Mouse (Mus musculus): ENCODE measurements at regions not wholly inside any gene's neighbourhood (a gene's known extent, or its start where the extent isn't known, plus 50 kb on each side); places are given as distances from the start of the nearest gene placed in this dataset.

DNA sequence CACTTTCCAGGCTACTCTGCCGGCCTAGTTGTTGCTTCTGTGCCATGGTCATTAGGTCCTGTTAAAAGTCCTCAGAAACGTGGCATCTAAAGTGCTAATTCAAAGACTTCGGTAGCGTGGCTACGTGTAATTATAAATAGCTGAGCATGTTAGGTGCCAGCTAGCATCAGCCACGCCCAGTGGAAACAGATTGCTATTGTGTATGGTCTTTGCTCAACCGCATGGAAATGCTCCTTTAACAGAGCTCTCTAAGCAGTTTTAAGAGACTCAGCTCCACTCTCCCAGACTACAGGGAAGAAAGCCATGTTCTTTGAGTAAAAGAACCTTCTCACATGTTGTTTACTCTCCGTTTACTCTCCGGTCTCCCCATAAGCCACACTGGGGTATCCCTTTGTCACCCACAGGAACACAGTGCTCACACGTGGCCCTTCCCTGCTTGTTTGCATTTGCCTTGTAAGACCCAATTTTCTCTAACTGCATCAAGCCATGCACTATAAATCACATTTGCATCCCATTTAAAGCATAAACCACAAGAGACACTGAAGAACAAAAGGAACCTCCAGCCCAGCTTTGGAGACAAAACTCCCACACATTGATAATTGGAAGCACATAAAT is 311.7 kb downstream of the Fgf10 start:
- DNase-seq (ENCODE audit: low spot score): no peak
- no peak overlapping the region for H3K27ac ChIP-seq (ENCODE audit: low read depth)
- WGBS: 75% methylated on average over 10 of the region's 10 CpGs

DNA sequence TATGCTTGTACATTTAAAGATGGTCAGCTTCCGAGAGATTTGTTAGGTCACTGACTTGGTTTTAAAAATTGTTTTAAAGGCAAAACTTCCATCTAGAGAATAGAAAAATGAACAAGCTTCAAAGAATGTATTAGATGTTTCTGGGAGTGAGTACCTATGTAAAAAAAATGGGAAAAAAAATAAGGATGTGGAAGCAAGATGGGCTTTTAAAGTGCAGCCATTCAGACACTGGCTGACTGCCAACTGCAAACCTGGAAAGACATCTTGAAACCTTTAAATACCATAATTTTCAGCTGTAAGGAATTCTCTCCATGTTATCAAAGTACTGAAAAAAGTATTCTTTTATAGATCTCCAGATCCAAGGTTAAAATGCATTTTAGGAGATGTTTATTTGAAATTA is 315.7 kb downstream of the Fgf10 start:
- no peaks in the 10 kb centered on the region for H3K4me1 ChIP-seq (ENCODE audit: control insufficient read depth, insufficient read depth)
- no peak for ATAC-seq (ENCODE audit: insufficient read depth, low read depth)
- WGBS: 85% methylated on average over 1 of the region's 1 CpGs
- no peak for DNase-seq (ENCODE audit: low spot score)
- H3K4me3 ChIP-seq (ENCODE audit: low read depth, low read length): no peak overlapping the region
- no peak overlapping the region for H3K9ac ChIP-seq (replicated peaks; ENCODE audit: low read depth, low read length)
- H3K4me2 ChIP-seq (ENCODE audit: low read depth, low read length): no peak overlapping the region
- H3K9me3 ChIP-seq (replicated peaks; ENCODE audit: control insufficient read depth, low read length): no peaks in the 10 kb centered on the region
- H3K27me3 ChIP-seq (ENCODE audit: control insufficient read depth, insufficient read depth, low read length): no peaks in the 10 kb centered on the region
- H3K27ac ChIP-seq (ENCODE audit: low read depth): no peak overlapping the region
- H3K36me3 ChIP-seq (replicated peaks; ENCODE audit: control insufficient read depth, insufficient read depth, low read length): no peaks in the 10 kb centered on the region
- TF ChIP-seq EP300 (IDR thresholded peaks at IDR 0.05; ENCODE audit: low read depth) (no peak), CTCF (IDR thresholded peaks at IDR 0.05; ENCODE audit: low read depth) (no peak)

More for the DNA sequence above, 311.7 kb downstream of the Fgf10 start:
- TF ChIP-seq EP300 (IDR thresholded peaks at IDR 0.05; ENCODE audit: low read depth): no peak
- no peak for TF ChIP-seq CTCF (IDR thresholded peaks at IDR 0.05; ENCODE audit: low read depth)
- Histone ChIP-seq H3K4me3 (ENCODE audit: low read depth, low read length) (no peak overlapping the region), H3K4me2 (ENCODE audit: low read depth, low read length) (no peak overlapping the region), H3K4me1 (ENCODE audit: control insufficient read depth, insufficient read depth) (no peaks in the 10 kb centered on the region), H3K9me3 (replicated peaks; ENCODE audit: control insufficient read depth, low read length) (no peaks in the 10 kb centered on the region), H3K9ac (replicated peaks; ENCODE audit: low read depth, low read length) (no peak overlapping the region), H3K27me3 (ENCODE audit: control insufficient read depth, insufficient read depth, low read length) (no peaks in the 10 kb centered on the region), H3K36me3 (replicated peaks; ENCODE audit: control insufficient read depth, insufficient read depth, low read length) (no peaks in the 10 kb centered on the region)
- ATAC-seq (ENCODE audit: insufficient read depth, low read depth): no peak

DNA sequence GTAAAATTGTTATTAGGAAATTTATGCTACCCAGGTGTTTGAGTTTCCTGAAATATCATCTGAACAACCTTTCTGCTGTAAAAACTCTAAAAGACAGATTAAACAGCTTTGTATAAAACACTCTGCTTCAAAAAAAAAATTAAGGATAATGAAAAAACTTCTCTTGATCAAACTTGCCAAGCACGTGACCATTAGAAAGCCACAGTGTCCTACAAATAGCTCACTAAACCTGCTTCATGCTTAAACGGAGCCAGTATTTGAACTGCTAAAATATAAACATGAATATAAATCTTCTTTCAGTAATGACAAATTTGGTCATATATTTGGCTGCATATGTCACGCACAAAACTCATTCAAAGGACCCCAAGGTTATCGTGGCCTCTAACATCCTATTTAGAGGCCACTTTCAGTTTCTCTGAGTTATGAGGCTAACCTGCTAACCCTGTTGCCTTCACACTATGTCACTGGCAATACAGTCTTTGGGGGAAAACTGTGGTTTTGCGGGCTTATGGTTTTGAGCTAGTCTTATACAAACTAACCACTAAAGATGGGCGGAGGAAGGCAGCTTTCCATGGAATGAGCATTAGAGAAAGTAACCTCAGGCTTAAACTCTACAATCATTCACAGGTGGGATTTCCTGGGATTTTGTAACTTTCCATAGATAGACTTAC is 355.8 kb downstream of the Fgf10 start:
- no peak for DNase-seq (ENCODE audit: low spot score)

DNA sequence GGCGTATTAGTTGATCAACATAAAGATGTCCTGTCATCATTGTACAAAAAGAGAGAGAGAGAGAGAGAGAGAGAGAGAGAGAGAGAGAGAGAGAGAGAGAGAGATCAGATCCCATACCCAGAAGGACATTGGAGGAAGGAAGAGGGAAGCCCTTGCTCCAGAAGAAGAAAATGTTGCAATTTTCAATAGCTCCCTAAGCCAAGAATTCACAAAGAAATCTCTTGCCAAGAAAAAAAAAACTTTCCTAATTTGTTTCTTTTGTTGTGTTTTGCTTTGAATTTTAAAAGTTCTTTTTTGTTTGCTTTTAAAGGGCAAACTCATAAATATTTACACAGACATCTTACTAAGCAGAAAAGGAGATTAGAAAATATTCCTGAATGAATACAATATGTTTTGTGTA is 370.0 kb downstream of the Fgf10 start:
- H3K4me2 ChIP-seq (ENCODE audit: low read depth, low read length): no peak overlapping the region
- no peak for DNase-seq (ENCODE audit: low spot score)
- no peaks in the 10 kb centered on the region for H3K4me1 ChIP-seq (ENCODE audit: control insufficient read depth, insufficient read depth)
- H3K36me3 ChIP-seq (replicated peaks; ENCODE audit: control insufficient read depth, insufficient read depth, low read length): no peaks in the 10 kb centered on the region
- no peaks in the 10 kb centered on the region for H3K9me3 ChIP-seq (replicated peaks; ENCODE audit: control insufficient read depth, low read length)
- 72% methylated on average over 1 of the region's 1 CpGs for WGBS
- ATAC-seq (ENCODE audit: insufficient read depth, low read depth): no peak
- no peaks in the 10 kb centered on the region for H3K27me3 ChIP-seq (ENCODE audit: control insufficient read depth, insufficient read depth, low read length)
- H3K27ac ChIP-seq (ENCODE audit: low read depth): no peak overlapping the region
- no peak overlapping the region for H3K9ac ChIP-seq (replicated peaks; ENCODE audit: low read depth, low read length)
- TF ChIP-seq EP300 (IDR thresholded peaks at IDR 0.05; ENCODE audit: low read depth) (no peak), CTCF (IDR thresholded peaks at IDR 0.05; ENCODE audit: low read depth) (no peak)
- no peak overlapping the region for H3K4me3 ChIP-seq (ENCODE audit: low read depth, low read length)

More for the DNA sequence above, 355.8 kb downstream of the Fgf10 start:
- no peak overlapping the region for H3K4me2 ChIP-seq (ENCODE audit: low read depth, low read length)
- no peaks in the 10 kb centered on the region for H3K36me3 ChIP-seq (replicated peaks; ENCODE audit: control insufficient read depth, insufficient read depth, low read length)
- H3K4me1 ChIP-seq (ENCODE audit: control insufficient read depth, insufficient read depth): no peaks in the 10 kb centered on the region
- no peak overlapping the region for H3K27ac ChIP-seq (ENCODE audit: low read depth)
- H3K27me3 ChIP-seq (ENCODE audit: control insufficient read depth, insufficient read depth, low read length): no peaks in the 10 kb centered on the region
- no peak overlapping the region for H3K4me3 ChIP-seq (ENCODE audit: low read depth, low read length)
- no peaks in the 10 kb centered on the region for H3K9me3 ChIP-seq (replicated peaks; ENCODE audit: control insufficient read depth, low read length)
- no peak overlapping the region for H3K9ac ChIP-seq (replicated peaks; ENCODE audit: low read depth, low read length)
- no peak for ATAC-seq (ENCODE audit: insufficient read depth, low read depth)
- TF ChIP-seq EP300 (IDR thresholded peaks at IDR 0.05; ENCODE audit: low read depth) (no peak), CTCF (IDR thresholded peaks at IDR 0.05; ENCODE audit: low read depth) (no peak)
- WGBS: 77% methylated on average over 6 of the region's 6 CpGs

DNA sequence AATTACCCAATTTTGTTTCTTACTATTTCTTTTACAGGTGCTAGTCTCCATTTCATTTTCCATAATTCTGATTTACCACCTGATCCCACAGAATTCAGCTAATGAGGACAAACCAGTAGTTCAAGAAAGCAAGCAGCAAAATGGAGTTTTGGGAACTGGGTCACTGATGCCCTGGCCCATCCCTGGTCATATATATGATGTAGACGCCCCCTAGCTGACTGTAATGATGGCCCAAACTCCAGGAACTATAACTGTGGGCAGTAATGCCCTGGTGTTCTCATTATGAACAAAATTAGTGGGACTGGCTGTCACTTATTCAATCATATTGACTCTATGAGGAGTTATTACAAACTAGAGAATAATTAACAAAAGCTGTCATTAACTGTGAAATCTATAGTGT is 375.5 kb downstream of the Fgf10 start:
- Histone ChIP-seq H3K9ac (replicated peaks; ENCODE audit: low read depth, low read length) (no peak overlapping the region), H3K27me3 (ENCODE audit: control insufficient read depth, insufficient read depth, low read length) (no peaks in the 10 kb centered on the region), H3K27ac (ENCODE audit: low read depth) (no peak overlapping the region), H3K4me1 (ENCODE audit: control insufficient read depth, insufficient read depth) (no peaks in the 10 kb centered on the region), H3K9me3 (replicated peaks; ENCODE audit: control insufficient read depth, low read length) (no peaks in the 10 kb centered on the region), H3K36me3 (replicated peaks; ENCODE audit: control insufficient read depth, insufficient read depth, low read length) (no peaks in the 10 kb centered on the region), H3K4me2 (ENCODE audit: low read depth, low read length) (no peak overlapping the region), H3K4me3 (ENCODE audit: low read depth, low read length) (no peak overlapping the region)
- WGBS: 57% methylated on average over 1 of the region's 1 CpGs
- ATAC-seq (ENCODE audit: insufficient read depth, low read depth) (no peak), DNase-seq (ENCODE audit: low spot score) (no peak)
- TF ChIP-seq EP300 (IDR thresholded peaks at IDR 0.05; ENCODE audit: low read depth): no peak
- no peak for TF ChIP-seq CTCF (IDR thresholded peaks at IDR 0.05; ENCODE audit: low read depth)

Measured in heart, postnatal 0 days (tissue).